Mouse (Mus musculus): ENCODE results near the gene Mgp.

The Mgp gene

GRCm38 (mm10) chr6:136848971-136849370 is 26.7 kb downstream of the Mgp start:
- DNase-seq, result no peak

GRCm38 (mm10) chr6:136848399-136848798 is 27.2 kb downstream of the Mgp start:
- no peak for DNase-seq

DNA sequence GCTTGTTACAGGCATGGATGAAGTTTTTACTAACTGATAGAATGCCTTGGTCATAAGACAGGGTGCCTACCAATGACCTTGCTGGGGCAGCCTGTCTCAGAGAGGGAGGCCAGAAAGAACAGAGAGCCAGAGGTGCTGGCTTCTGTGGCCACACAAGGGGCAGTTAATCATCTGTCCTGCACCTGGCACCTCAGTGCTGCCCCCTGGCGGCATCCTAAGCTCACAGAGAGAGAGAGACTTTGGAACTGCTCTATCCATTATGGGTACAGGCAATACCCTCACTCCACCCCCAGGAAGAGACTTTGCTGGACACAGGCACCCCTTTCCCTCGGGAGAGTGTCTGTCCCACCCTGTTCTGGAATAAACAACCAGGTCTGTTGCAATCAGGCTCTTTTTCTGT is 27.8 kb downstream of the Mgp start:
- no peak for DNase-seq

DNA sequence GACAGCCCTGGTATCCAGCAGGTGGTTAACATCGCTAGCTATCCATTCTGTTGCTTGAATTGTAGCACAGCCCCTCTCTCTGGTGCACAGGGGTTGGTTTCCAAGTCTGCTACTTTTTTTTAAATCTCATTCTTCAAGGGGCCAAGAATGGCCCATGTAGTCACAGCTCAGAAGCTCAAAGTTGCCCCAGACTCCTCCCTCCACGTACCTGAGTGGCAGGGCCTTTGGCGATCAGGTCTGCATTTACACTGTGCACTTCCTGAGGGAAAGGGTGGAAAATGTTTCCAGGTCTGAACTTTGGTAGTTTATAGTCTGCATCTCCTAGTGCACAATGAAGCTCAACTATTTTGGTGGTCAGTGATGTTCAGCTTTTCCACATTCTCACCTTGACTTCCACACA is 28.4 kb downstream of the Mgp start:
- no peak for DNase-seq

DNA sequence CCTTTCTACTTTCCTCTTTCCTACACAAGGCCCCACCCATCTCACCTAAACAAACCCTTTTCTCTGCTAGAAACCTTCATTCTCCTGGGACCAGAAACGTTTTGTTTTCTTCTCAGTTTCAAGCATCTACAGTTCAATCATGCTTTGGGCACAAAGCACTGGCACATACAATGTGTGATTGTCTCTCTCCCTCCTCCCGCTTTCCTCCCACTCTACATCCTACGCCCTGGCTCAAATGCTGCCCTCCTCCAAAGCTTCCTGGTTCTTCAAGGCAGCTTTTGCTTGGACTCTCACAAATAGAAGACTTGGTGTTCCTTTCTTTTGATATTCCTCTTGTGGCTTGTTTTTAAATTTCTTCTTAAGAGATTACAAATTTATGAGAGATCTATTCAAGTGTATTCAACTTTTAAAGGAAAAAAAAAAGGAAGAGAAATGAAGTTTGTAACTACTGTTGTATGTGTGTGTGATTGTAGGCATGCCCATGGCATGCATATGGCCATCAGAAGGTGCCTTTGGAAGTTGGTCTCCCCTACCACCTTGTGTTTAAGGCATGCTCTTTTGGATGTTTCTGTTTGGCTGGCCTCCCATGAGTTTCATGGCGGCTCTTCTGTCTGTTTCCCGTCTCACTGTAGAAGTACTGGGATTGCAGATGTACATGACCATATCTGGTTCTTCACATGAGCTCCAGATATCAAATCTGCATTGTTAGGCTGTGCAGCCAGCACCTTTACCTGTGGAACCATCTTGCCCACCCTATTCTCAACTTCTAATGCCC is 29.7 kb downstream of the Mgp start:
- DNase-seq, result no peak

DNA sequence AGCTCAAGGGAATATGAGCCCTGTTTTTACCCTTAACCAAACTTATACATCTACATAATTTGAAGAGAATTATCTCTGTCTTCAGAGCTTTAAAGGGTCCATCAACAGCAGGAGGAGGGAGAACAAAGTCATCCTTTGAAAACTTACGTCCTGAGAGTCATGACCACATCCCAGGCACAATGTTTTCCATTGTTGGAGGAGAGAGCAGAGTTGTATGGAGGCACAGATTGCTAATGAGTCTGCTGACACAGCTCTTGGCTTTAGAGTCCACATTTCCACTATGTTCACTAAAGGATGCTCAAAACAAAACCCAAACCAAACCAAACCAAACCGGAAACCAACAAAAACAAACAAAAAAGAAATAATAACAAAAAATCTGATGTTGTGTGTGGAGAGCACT is 30.7 kb downstream of the Mgp start:
- DNase-seq, result no peak

DNA sequence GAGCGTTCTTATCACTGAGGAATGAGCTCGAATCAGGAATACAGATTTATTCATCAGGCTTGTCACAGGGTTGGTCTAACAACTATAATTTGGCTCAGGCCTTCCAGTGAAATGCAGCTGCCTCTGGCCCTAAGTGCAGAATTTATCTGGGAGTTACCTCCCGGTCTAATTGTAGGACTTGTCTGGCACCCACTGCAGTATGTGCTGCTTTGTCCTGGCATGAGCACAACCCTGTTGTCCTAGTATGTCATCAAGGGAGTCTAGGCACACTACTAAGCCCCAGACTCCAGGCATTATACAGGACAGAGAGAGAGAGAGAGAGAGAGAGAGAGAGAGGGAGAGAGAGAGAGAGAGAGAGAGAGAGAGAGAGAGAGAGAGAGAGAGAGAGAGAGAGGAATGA is 38.3 kb downstream of the Mgp start:
- DNase-seq, result no peak

DNA sequence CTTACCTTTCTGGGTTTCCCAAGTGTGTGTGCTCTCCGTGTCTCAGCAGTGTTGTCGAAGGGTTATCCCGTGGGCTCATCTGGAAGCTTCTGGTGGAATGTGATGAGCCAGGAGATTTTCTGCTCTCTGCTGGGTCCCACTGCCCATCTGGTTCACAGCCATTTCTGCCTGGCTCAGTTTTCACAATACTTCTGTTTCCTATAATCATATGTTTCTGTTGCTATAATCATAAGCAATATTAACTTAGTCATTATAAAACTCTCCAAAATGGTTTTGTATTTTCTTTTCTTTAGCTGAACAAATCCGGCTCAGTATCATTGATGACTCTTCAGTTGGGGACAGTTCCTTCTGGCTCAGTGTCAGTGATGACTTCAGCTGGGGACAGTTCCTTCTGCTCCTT is 40.3 kb downstream of the Mgp start, which contains the start of gene Smco3:
TSS of gene Smco3 (minus strand) at position 101 of the 400 bp plus-strand sequence.
- DNase-seq, result no peak

DNA sequence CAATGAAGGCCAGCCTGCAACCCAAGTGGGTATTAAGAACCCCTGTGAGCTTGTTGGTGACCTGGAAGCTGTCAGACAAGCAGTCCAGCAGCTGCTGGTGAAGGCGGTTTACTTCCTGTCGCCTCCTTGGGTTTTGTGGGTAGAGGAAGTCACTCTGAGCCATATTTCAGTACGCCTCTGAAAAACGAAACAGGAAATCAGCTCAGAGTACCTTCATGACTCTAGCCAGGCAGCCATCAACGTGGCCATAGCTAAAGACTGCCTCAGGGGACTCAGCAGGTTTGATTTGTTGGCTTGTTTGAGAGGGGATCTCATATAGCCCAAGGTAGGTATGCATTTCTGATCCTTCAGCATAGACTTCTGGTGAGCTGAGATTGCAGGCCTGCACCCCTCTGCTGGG is 43.9 kb downstream of the Mgp start:
- DNase-seq, result no peak

GRCm38 (mm10) chr6:136828681-136829080 is 46.9 kb downstream of the Mgp start:
- no peak for DNase-seq

DNA sequence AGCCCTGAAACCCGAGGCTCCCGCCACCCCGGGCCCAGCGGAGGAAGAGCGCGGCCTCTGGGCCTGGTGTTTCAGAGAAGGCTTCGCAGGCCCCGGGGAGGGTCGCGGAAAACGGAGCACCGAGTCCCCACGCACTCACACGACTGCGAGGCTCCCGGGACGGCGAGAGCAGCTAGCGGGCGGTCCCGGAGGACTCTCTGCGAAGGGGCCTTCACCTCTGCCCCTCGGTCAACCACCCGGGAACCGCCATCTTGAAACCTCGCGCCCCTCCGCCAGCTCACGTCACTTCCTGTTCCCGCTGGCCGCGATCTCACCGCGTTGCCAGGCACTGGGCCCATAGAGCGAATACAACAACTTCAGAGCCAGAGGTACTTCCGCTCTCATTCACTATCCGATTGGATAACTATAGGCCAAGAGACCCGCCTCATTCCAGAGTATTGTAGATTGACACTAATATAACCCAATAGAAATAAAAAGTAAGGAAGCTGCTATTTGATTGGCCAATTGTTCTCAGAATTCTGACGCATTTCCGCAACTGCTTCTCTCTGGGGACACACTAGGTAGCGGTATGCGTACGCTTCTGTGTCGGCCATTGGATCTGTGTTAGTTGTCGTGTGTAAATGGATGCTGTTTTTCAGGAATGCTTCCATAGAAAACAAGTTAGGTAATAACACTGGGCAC is 47.6 kb downstream of the Mgp start, which contains the start of gene Wbp11:
TSS of gene Wbp11 (minus strand) at position 353 of the 681 bp plus-strand sequence.
- peak; percentile 100 for DNase-seq

DNA sequence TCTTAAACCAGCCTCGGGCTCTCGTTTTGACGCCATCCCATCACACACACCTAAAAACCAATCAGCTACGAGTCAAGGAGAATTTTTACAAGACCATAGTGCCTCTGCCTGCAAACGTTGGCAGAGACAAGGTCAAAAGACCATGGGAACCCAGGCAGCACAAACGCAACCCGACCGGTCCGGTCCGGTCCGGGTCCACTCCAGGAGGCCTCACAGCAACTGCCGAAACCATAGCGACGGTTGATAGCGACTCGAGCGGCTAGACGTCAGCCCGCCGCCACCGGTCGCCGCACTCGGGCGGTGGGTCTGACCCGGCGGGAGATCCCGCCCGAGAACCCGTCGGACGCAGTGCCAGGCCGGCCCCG is 48.1 kb downstream of the Mgp start, which contains the start of gene BC049715:
TSS of gene BC049715 (plus strand) at position 111 of the 365 bp plus-strand sequence.
- no peak for DNase-seq

DNA sequence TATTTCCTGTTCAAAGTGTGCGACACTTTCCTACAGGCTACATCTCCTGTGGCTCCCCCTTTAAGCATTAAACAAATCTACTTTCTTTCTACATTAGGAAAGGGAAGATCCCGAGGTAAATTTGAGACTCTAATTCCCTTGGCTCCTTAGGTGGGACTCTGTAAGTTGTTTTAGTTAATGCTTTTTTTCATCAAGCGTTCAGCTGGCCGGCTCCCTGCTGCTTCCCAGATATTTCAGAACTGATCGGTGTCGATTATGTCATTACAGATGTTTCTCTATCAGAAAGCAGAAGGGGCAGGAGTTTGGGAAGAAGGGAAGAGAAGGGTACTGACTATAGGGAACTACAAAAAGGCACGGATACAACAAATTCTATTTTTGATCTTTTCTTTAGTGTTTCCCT is 48.5 kb downstream of the Mgp start:
- DNase-seq, result no peak

DNA sequence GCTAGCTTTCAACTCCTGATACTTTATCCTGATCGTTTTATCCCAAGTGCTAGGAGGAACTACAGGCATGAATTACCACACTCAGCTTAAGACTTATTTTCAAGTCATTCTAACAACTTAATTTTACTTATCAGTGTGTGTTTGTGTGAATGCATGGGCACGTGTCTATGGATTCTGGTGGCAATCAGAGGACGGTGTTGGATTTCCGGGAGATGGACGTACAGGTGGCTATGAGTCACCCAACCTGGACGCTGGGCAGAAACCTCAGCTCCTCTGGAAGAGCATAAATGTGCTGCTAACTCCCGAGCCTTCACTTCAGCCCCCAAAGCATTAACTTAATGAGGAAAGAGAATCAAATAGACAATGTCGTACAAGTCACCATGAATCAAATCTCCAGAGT is 50.6 kb downstream of the Mgp start:
- DNase-seq, result no peak

Measured in cerebellum, adult 9-10 months (tissue).